9 mouse cellular contexts compared by ENCODE assay signal in genomic region chrX:135993192-135993594, GRCm38 (mm10). TPM values are rescaled to one million over a fixed set of nuclear protein-coding genes. Genes with fewer than 3 reads are reported as not detected.
DNase-seq lines count a peak whose midpoint lies in the region; ATAC-seq and TF ChIP-seq lines count a peak whose summit lies in the region.
"Not testable (repeated sequence)": the region's sequence is repeated elsewhere in the genome, so short reads cannot be mapped to it uniquely, and the experiment has no call there.
"Had no signal": no experiment of that assay in that cellular context is flagged by ENCODE, and none has a peak within 500 bp of the region (broad histone marks: within the 10 kb centered on the region; RNA-seq: fewer than 3 reads in every experiment).

No protein-coding gene starts in this region.

- not testable (repeated sequence) for TF ChIP-seq CTCF in heart, postnatal 0 days (IDR thresholded peaks at IDR 0.05; ENCODE audit: low read depth); intestine, postnatal 0 days (IDR thresholded peaks at IDR 0.05; ENCODE audit: low read depth)

- not testable (repeated sequence) for H3K4me1 ChIP-seq in forebrain, embryonic 12.5 days; heart, postnatal 0 days (ENCODE audit: control insufficient read depth, insufficient read depth); intestine, postnatal 0 days (replicated peaks; ENCODE audit: control insufficient read depth, insufficient read depth, low read length); liver, embryonic 13.5 days (replicated peaks); midbrain, embryonic 11.5 days (ENCODE audit: control insufficient read depth, insufficient read depth, low read length)

- not testable (repeated sequence) for H3K9me3 ChIP-seq in forebrain, embryonic 12.5 days; heart, postnatal 0 days (replicated peaks; ENCODE audit: control insufficient read depth, low read length); intestine, postnatal 0 days (ENCODE audit: control insufficient read depth); liver, embryonic 13.5 days (replicated peaks); midbrain, embryonic 11.5 days (ENCODE audit: control insufficient read depth, low read length)

- 18% methylated on average over 2 of the region's 3 CpGs for WGBS in forebrain, embryonic 12.5 days
- 58% methylated on average over 2 of the region's 3 CpGs for WGBS in heart, postnatal 0 days
- WGBS in intestine, postnatal 0 days: 49% methylated on average over 2 of the region's 3 CpGs
- WGBS in liver, embryonic 13.5 days (ENCODE audit: insufficient replicate concordance): 72% methylated on average over 2 of the region's 3 CpGs
- WGBS in midbrain, embryonic 11.5 days: 25% methylated on average over 2 of the region's 3 CpGs

- H3K4me3 ChIP-seq in forebrain, embryonic 12.5 days (replicated peaks); heart, postnatal 0 days (ENCODE audit: low read depth, low read length); intestine, postnatal 0 days (ENCODE audit: low read depth, low read length); liver, embryonic 13.5 days (replicated peaks); midbrain, embryonic 11.5 days (ENCODE audit: low read depth, low read length): not testable (repeated sequence)

- H3K9ac ChIP-seq in forebrain, embryonic 12.5 days; heart, postnatal 0 days (replicated peaks; ENCODE audit: low read depth, low read length); intestine, postnatal 0 days (ENCODE audit: low read depth, low read length); liver, embryonic 13.5 days; midbrain, embryonic 11.5 days (ENCODE audit: low read length): not testable (repeated sequence)

- H3K27me3 ChIP-seq in forebrain, embryonic 12.5 days; heart, postnatal 0 days (ENCODE audit: control insufficient read depth, insufficient read depth, low read length); intestine, postnatal 0 days (replicated peaks; ENCODE audit: control insufficient read depth, insufficient read depth, low read length); liver, embryonic 13.5 days; midbrain, embryonic 11.5 days (ENCODE audit: control insufficient read depth, insufficient read depth, low read length): not testable (repeated sequence)

- not testable (repeated sequence) for H3K36me3 ChIP-seq in forebrain, embryonic 12.5 days (replicated peaks); heart, postnatal 0 days (replicated peaks; ENCODE audit: control insufficient read depth, insufficient read depth, low read length); intestine, postnatal 0 days (ENCODE audit: control insufficient read depth, insufficient read depth); liver, embryonic 13.5 days; midbrain, embryonic 11.5 days (ENCODE audit: control insufficient read depth, insufficient read depth, low read length)

- H3K27ac ChIP-seq in forebrain, embryonic 12.5 days; heart, postnatal 0 days (ENCODE audit: low read depth); intestine, postnatal 0 days (ENCODE audit: low read depth, low read length); liver, embryonic 13.5 days; midbrain, embryonic 11.5 days (ENCODE audit: low read depth, low read length): not testable (repeated sequence)

- peak; percentile 5 for DNase-seq in ES-CJ7 (ENCODE audit: low read depth, low spot score)
- DNase-seq in cerebellum, postnatal 14 days: peak; percentile 10 to 27
- DNase-seq in heart, postnatal 0 days (ENCODE audit: low spot score); liver, embryonic 13.5 days: not testable (repeated sequence)
- peak; percentile 88 for DNase-seq in midbrain, embryonic 11.5 days (ENCODE audit: low spot score, missing footprints)
- peak; percentile 65 for DNase-seq in retina, postnatal 1 day

- peak overlapping the region; percentile 26 for H3K4me2 ChIP-seq in forebrain, embryonic 12.5 days
- not testable (repeated sequence) for H3K4me2 ChIP-seq in heart, postnatal 0 days (ENCODE audit: low read depth, low read length); intestine, postnatal 0 days (replicated peaks; ENCODE audit: low read depth); liver, embryonic 13.5 days; midbrain, embryonic 11.5 days

- not testable (repeated sequence) for TF ChIP-seq EP300 in heart, postnatal 0 days (IDR thresholded peaks at IDR 0.05; ENCODE audit: low read depth)

- peak; percentile 87 for ATAC-seq in forebrain, embryonic 12.5 days (ENCODE audit: low FRiP score)
- peak; percentile 60 for ATAC-seq in heart, postnatal 0 days (ENCODE audit: insufficient read depth, low read depth)
- ATAC-seq in intestine, postnatal 0 days: peak; percentile 47; the same call in 1 of the 2 replicates
- peak; percentile 75 for ATAC-seq in liver, embryonic 13.5 days (ENCODE audit: low read depth)
- peak; percentile 95 for ATAC-seq in midbrain, embryonic 11.5 days (ENCODE audit: low FRiP score)

RNA-seq across cellular contexts. Expression of gene Arxes2, which starts 0.4 kb away (rescaled TPM):
- 143 and 148 TPM in 2 replicates for polyA plus RNA-seq in forebrain, embryonic 12.5 days (2016; fragmentation: Nextera tagmentation; extraction: Ambion mirVana)
- 14.9 and 31.1 TPM in 2 replicates for total RNA-seq in heart, postnatal 0 days (2014; rRNA removed; ENCODE audit: low replicate concordance)
- polyA plus RNA-seq in heart, postnatal 0 days (2015; fragmentation: Nextera tagmentation; extraction: Ambion mirVana): 37.5 and 37.7 TPM in 2 replicates
- 28.7 and 29.7 TPM in 2 replicates for polyA plus RNA-seq in intestine, postnatal 0 days (2015; fragmentation: Nextera tagmentation; extraction: Ambion mirVana)
- 25.8 and 28.8 TPM in 2 replicates for polyA plus RNA-seq in liver, embryonic 13.5 days (2015; fragmentation: Nextera tagmentation; extraction: Ambion mirVana)
- 152 and 164 TPM in 2 replicates for polyA plus RNA-seq in midbrain, embryonic 11.5 days (2014; fragmentation: Nextera tagmentation; extraction: Ambion mirVana)
- total RNA-seq: monocyte, adult 5-6 weeks had no signal

RNA-seq across cellular contexts. Expression of gene Arxes1, which starts 40.0 kb away (rescaled TPM):
- polyA plus RNA-seq in forebrain, embryonic 12.5 days (2016; fragmentation: Nextera tagmentation; extraction: Ambion mirVana): 50.8 and 53.0 TPM in 2 replicates
- total RNA-seq in heart, postnatal 0 days (2014; rRNA removed; ENCODE audit: low replicate concordance): 1.5 and 3.5 TPM in 2 replicates
- 11.7 TPM in 2 replicates for polyA plus RNA-seq in heart, postnatal 0 days (2015; fragmentation: Nextera tagmentation; extraction: Ambion mirVana)
- polyA plus RNA-seq in intestine, postnatal 0 days (2015; fragmentation: Nextera tagmentation; extraction: Ambion mirVana): 8.2 and 8.4 TPM in 2 replicates
- 13.1 and 17.0 TPM in 2 replicates for polyA plus RNA-seq in liver, embryonic 13.5 days (2015; fragmentation: Nextera tagmentation; extraction: Ambion mirVana)
- polyA plus RNA-seq in midbrain, embryonic 11.5 days (2014; fragmentation: Nextera tagmentation; extraction: Ambion mirVana): 50.2 and 51.4 TPM in 2 replicates
- total RNA-seq: monocyte, adult 5-6 weeks had no signal
